Mouse (Mus musculus) monocyte, adult 5-6 weeks (primary cell): ENCODE data around the gene Greb1. TPM values are rescaled to one million over a fixed set of nuclear protein-coding genes. Genes with fewer than 3 reads are reported as not detected.

ENCODE experiments used
- ATAC-seq: fragments of 153-309, 156-312 bp; replicated peaks from 2 replicates; pipeline ENCODE4 v1.8.0; 2017; ENCODE audit warnings: mild to moderate bottlenecking; ENCODE audit not compliant: low TSS enrichment, insufficient number of reproducible peaks, severe bottlenecking, poor library complexity, low FRiP score
- total RNA-seq: library from RNA; stranded (forward); fragments of 200-1000, 200-491, 200-594 nt; gene quantifications from 3 replicates; pipeline ENCODE4 v1.2.3, GENCODE M21; 2017

Greb1 gene
- total RNA-seq, 1 experiment from 2014 or later, result not detected

- no peak for ATAC-seq
Measured at GRCm38 (mm10) chr12:16774605-16775004, 26.1 kb downstream of the Greb1 start.

GRCm38 (mm10) chr12:16769601-16770165, 31.0 kb downstream of the Greb1 start:
- ATAC-seq, result no peak

GRCm38 (mm10) chr12:16768711-16769110, 32.0 kb downstream of the Greb1 start:
- ATAC-seq, result no peak

- no peak for ATAC-seq
Measured at GRCm38 (mm10) chr12:16768251-16768650, 32.4 kb downstream of the Greb1 start.

GRCm38 (mm10) chr12:16764776-16765445, 35.8 kb downstream of the Greb1 start:
- no peak for ATAC-seq

GRCm38 (mm10) chr12:16763649-16764422, 36.9 kb downstream of the Greb1 start:
- ATAC-seq, result no peak

- ATAC-seq, result no peak
Measured at GRCm38 (mm10) chr12:16761461-16761860, 39.2 kb downstream of the Greb1 start.

GRCm38 (mm10) chr12:16760246-16760645, 40.4 kb downstream of the Greb1 start:
- ATAC-seq, result no peak

GRCm38 (mm10) chr12:16754311-16754710, 46.4 kb downstream of the Greb1 start:
- ATAC-seq, result no peak

- ATAC-seq, result no peak
Measured at GRCm38 (mm10) chr12:16753555-16753954, 47.1 kb downstream of the Greb1 start.

GRCm38 (mm10) chr12:16753110-16753509, 47.6 kb downstream of the Greb1 start:
- no peak for ATAC-seq

GRCm38 (mm10) chr12:16752236-16752840, 48.3 kb downstream of the Greb1 start:
- no peak for ATAC-seq

GRCm38 (mm10) chr12:16751609-16752008, 49.1 kb downstream of the Greb1 start:
- no peak for ATAC-seq

- ATAC-seq, result no peak
Measured at GRCm38 (mm10) chr12:16740059-16740458, 60.6 kb downstream of the Greb1 start.

GRCm38 (mm10) chr12:16737266-16737665, 63.4 kb downstream of the Greb1 start:
- ATAC-seq, result no peak

- no peak for ATAC-seq
Measured at GRCm38 (mm10) chr12:16734698-16735097, 66.0 kb downstream of the Greb1 start.

GRCm38 (mm10) chr12:16734009-16734408, 66.7 kb downstream of the Greb1 start:
- no peak for ATAC-seq

GRCm38 (mm10) chr12:16731121-16731741, 69.5 kb downstream of the Greb1 start:
- ATAC-seq, result no peak

GRCm38 (mm10) chr12:16730196-16730595, 70.5 kb downstream of the Greb1 start:
- ATAC-seq, result no peak
